Mouse (Mus musculus) heart, adult 2 months (tissue): ENCODE results near the gene Gm29797.

Experiments
- CTCF ChIP-seq: fragments of 200-600 bp; IDR thresholded peaks from 2 replicates; pipeline ENCODE4 v1.8.1; 2022; ENCODE audit warnings: antibody characterized with exemption, mild to moderate bottlenecking, moderate library complexity
- POLR2A ChIP-seq: fragments of 200-500 bp; IDR thresholded peaks from 2 replicates; pipeline ENCODE4 v1.6.1; 2011; ENCODE audit warnings: mild to moderate bottlenecking, low read depth, low read length, control low read depth; ENCODE audit not compliant: insufficient read depth

DNA sequence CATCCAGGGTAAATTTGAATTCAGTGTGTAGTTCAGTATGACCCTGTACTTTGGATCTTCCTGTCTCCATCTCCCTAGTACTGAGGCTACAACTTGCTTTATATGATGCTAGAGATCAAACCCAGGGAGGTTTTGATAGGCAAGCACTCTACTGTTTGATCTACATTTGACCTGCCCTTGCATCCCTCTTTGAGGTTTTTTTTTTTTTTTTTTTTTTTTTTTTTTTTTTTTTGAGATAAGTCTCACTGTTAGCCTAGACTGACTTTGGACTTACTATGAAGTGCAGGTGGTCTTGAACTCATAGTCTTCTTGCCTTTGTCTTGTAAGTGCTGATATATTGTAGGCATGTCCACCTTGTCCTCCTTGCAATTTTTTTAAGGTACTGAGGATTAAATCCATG, 28.4 kb upstream of the Gm29797 start:
- TF ChIP-seq CTCF (no peak), POLR2A (no peak)
